Mouse (Mus musculus) E14TG2a.4 (cell line): ENCODE measurements around the gene Sdk1.

Experiments used
- H3K27me3 ChIP-seq: 2 replicates; pipeline ENCODE4 v1.6.1; 2014; ENCODE audit warnings: low read length, control low read depth; ENCODE audit not compliant: insufficient read depth
- H3K36me3 ChIP-seq: 2 replicates; pipeline ENCODE4 v1.6.1; 2014; ENCODE audit warnings: low read length, control low read depth; ENCODE audit not compliant: insufficient read depth
- H3K4me1 ChIP-seq: replicated peaks from 2 replicates; pipeline ENCODE4 v1.6.1; 2014; ENCODE audit warnings: low read depth, low read length, control low read depth
- H3K4me3 ChIP-seq: replicated peaks from 2 replicates; pipeline ENCODE4 v1.5.1; 2014; ENCODE audit warnings: mild to moderate bottlenecking, low read length
- H3K9me3 ChIP-seq: 2 replicates; pipeline ENCODE4 v1.6.1; 2014; ENCODE audit warnings: low read length, control low read depth
- CTCF ChIP-seq: conservative IDR thresholded peaks from 2 replicates; pipeline ENCODE4 v1.5.1; 2014; ENCODE audit warnings: low read length
- NANOG ChIP-seq: IDR thresholded peaks from 2 replicates; pipeline ENCODE4 v1.6.1; 2014; ENCODE audit warnings: borderline replicate concordance, low read length, mixed read lengths
- POU5F1 ChIP-seq: IDR thresholded peaks from 2 replicates; pipeline ENCODE4 v1.6.1; 2014; ENCODE audit warnings: low read length, borderline replicate concordance

Sdk1 gene

DNA sequence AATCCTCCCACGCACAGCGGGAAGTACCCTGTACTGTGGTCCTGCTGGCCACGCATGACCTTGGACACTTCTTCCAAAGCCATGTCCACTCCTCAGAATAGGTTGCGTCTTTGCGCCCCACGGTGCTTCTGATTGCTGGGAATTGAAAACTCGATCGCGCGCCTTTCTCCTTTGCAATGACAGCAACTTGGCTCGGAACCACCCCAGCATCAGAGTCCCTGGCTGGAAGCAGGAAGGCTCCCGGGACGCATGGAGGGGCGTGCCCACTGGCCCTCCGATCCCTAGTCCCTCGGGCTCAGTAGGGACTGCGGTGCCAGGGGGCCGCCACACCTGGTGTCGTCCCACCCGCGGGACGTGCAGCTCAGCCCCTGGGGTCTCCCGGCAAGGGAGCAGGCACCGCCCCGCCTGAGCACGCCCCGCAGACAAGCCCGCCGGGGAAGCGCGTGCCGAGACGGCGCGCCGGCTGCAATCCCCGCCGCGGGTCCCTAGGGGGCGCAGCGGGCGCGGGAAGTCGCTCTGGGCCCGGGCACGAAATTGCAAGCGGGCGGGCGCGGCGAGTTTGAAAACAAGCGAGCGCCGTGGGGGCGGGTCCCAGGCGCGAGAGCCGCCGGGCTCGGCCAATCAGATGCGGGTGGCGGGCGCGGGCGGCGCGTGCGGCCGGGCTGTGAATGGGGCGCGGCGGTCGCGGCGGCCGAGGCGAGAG, at the start of gene Sdk1:
TSS of gene Sdk1 (plus strand) at position 650 of the 703 bp plus-strand sequence.
- peaks cover 32% of the 10 kb centered on the region for H3K4me1 ChIP-seq
- H3K27me3 ChIP-seq = peaks cover 64% of the 10 kb centered on the region
- H3K36me3 ChIP-seq = no peaks in the 10 kb centered on the region
- no peaks in the 10 kb centered on the region for H3K9me3 ChIP-seq
- TF ChIP-seq CTCF = no peak
- no peak for TF ChIP-seq POU5F1
- peak; percentile 50; the same call in 1 of the 2 replicates for TF ChIP-seq NANOG
- H3K4me3 ChIP-seq = peak within 1 kb of the TSS; percentile 84

DNA sequence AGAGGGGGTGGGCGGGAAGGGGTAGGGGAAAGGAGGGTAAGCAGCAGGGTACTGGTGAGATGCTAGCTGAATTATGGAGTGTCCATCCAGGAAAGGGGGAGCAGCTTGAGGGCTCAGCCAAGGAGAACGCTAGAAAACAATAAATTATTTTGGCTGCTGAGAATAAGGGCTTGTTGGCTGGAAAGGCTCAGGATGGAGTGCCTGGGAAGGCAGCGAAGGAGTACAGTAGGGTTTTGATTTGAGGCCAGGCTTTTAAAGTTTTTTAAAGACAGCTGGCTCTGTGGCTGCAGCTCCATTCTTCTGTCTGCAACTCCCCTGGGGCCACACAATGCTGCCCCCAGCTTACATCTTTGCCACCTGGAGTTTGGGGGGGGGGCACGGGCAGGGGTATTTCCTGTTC, 44.0 kb upstream of the Sdk1 start:
- H3K4me1 ChIP-seq = no peaks in the 10 kb centered on the region
- no peaks in the 10 kb centered on the region for H3K27me3 ChIP-seq
- H3K9me3 ChIP-seq = no peaks in the 10 kb centered on the region
- no peak overlapping the region for H3K4me3 ChIP-seq
- TF ChIP-seq NANOG (no peak), CTCF (no peak), POU5F1 (no peak)
- H3K36me3 ChIP-seq = no peaks in the 10 kb centered on the region

DNA sequence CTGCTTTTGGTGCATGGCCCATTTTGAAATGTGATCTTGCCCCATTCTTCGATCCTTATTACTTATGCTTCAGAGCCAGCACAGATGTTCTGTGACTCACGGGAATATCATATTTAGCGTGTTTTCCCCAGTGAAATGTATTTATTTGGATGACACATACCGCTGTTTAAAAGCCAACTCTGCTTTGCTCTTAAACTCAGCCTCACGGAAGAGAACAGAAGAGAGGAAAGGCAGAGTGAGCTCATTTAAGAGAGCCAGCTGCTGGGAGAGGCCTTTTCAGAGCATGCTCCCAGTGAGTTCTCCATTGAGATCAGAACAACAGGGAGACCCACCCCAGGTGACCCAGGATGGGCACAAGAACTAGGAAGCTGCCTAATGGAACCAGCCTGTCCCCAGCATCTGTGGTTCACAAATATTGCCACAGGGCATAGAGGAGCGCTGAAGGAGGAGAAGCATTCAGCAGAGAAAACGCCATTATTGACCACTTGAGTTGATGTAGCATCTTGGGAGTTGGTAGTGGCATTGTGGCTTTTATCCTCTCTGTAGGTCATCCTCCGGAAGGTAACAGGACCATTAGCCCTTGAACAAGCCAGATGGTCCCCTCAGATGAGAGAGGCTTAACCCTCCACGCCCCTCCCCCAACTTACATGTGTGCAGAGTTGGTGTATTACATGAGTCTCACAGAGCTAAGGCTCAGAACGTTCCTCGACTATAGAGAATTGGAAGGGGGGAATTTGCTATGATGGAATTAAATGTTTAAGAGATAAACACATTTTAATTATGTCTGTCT, 38.8 kb upstream of the Sdk1 start:
- Histone ChIP-seq H3K27me3 (peaks cover 1% of the 10 kb centered on the region; the same call in 1 of the 2 replicates), H3K4me3 (no peak overlapping the region), H3K4me1 (no peaks in the 10 kb centered on the region), H3K9me3 (no peaks in the 10 kb centered on the region), H3K36me3 (no peaks in the 10 kb centered on the region)
- no peak for TF ChIP-seq CTCF
- TF ChIP-seq NANOG = no peak
- TF ChIP-seq POU5F1 = no peak

DNA sequence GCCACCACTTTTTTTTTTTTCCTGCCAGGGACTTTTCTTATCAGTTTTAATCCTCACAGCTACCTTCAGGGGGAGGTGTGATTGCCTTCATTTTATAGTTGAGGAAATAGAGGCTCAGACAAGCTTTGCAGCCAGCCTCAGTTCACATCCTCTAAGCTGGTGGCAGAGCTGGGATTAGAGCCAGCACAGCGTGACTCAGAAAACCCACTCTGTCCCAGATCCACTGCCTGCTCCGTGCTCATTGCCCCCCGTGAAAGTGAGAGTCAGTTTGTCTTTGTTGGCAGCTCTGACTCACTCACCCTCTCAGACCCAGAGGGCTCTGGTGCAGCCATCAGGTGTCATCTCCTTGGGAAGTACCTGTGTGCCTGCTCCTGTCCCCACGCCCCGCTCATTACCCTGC, 34.2 kb upstream of the Sdk1 start:
- H3K27me3 ChIP-seq = peaks cover 2% of the 10 kb centered on the region; the same call in 1 of the 2 replicates
- TF ChIP-seq POU5F1 (no peak), NANOG (no peak), CTCF (no peak)
- H3K36me3 ChIP-seq = no peaks in the 10 kb centered on the region
- H3K4me3 ChIP-seq = no peak overlapping the region
- no peaks in the 10 kb centered on the region for H3K9me3 ChIP-seq
- H3K4me1 ChIP-seq = no peaks in the 10 kb centered on the region

DNA sequence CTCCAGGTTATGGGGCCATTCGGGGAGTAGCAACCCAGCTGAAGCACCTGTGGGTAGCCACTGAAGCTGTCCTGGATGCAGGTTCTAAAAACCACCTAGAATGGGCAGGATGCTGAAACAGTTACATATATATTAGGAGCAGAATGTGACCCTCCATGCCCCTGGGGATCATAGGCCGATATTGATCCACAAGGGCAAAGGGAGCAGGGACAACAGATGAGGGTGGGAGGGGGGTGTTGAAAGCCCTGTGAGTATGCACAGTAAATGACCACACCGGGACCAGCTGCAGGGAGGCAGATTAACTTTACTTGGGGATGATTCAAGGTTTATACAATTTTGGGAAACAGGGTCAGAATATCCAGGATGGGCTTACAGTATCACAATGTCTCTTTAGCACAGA, 16.0 kb upstream of the Sdk1 start:
- no peaks in the 10 kb centered on the region for H3K27me3 ChIP-seq
- no peaks in the 10 kb centered on the region for H3K4me1 ChIP-seq
- TF ChIP-seq NANOG = no peak
- TF ChIP-seq POU5F1 = no peak
- TF ChIP-seq CTCF = no peak
- H3K9me3 ChIP-seq = peaks cover 9% of the 10 kb centered on the region
- no peak overlapping the region for H3K4me3 ChIP-seq
- no peaks in the 10 kb centered on the region for H3K36me3 ChIP-seq

DNA sequence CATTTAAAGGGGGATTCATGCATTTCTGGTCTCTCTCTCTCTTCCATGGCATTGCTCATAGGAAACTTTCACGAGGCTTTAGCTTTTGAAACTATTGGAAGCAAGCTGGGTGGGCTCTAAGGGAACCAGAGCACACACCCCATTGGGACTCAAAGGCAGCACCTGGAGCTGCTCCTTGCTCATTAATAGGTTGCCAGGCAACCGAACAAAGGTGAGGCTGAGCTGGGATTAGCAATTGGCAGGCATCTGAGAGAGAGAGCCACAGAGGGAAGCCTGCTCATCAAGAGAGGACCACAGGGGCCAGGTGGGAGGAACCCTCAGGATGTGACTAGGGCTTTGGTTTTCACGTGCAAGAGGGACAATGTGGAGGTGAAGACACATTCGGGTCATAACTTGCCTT, 7.0 kb upstream of the Sdk1 start:
- Histone ChIP-seq H3K4me1 (peaks cover 10% of the 10 kb centered on the region), H3K4me3 (no peak overlapping the region), H3K36me3 (no peaks in the 10 kb centered on the region), H3K9me3 (peaks cover 5% of the 10 kb centered on the region; the same call in 1 of the 2 replicates), H3K27me3 (peaks cover 9% of the 10 kb centered on the region)
- TF ChIP-seq POU5F1 = no peak
- TF ChIP-seq CTCF = no peak
- TF ChIP-seq NANOG = no peak

DNA sequence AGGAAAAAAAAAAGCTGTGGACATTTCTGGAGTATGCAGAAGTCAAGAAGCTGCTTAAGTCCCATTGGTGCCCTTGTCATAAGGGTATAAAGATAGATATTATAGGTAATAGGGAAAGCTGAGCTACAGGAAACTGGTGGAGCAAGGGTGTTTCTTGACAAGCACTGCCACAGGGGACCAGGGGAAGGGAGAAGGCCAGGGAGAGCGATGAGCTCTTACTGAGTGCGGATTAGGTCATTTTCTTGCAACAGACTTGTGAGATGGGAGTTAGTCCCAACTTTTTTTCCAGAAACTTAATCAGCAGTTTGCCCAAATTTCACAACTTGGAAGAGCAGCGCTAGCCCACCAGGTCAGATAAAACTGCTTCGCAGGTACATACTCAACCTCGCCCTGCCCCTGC, 1.9 kb upstream of the Sdk1 start:
- TF ChIP-seq NANOG (no peak), POU5F1 (no peak), CTCF (no peak)
- H3K27me3 ChIP-seq = peaks cover 51% of the 10 kb centered on the region

DNA sequence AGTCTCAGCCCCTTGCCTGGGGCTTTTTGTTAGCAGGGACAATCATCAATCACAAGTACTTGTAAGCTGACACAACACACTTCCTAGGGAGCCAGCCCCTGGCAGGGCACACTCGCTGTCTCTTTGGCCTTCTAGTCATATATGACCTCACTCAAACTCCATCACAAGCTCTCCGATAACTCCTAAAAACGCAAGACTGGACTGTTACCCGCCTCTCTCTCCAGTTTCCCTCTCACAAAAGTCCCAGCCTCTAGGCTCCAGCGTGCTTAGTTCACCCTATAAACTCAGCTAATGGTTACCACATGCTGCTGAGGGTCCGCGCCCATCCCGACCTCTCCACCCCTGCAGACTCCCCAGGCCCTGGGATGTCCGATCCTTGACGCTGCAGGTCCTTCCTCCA, 849 bp upstream of the Sdk1 start:
- Histone ChIP-seq H3K36me3 (no peaks in the 10 kb centered on the region), H3K9me3 (no peaks in the 10 kb centered on the region), H3K4me1 (peaks cover 32% of the 10 kb centered on the region), H3K27me3 (peaks cover 58% of the 10 kb centered on the region), H3K4me3 (peak overlapping the region; percentile 84)
- TF ChIP-seq NANOG = no peak
- TF ChIP-seq CTCF = no peak
- no peak for TF ChIP-seq POU5F1

More for the DNA sequence above, 1.9 kb upstream of the Sdk1 start:
- Histone ChIP-seq H3K9me3 (no peaks in the 10 kb centered on the region), H3K4me1 (peaks cover 35% of the 10 kb centered on the region), H3K4me3 (no peak overlapping the region), H3K36me3 (no peaks in the 10 kb centered on the region)
